Mouse (Mus musculus): Measurements from ENCODE around the gene Zmynd8.

GRCm38 (mm10) chr2:165857841-165858426 lies 40.9 kb downstream of the Zmynd8 start:
- TF ChIP-seq POLR2A (IDR thresholded peaks at IDR 0.05; ENCODE audit: low read depth, low read length) (no peak), CTCF (IDR thresholded peaks at IDR 0.05; ENCODE audit: borderline replicate concordance, insufficient read depth, low read length) (no peak)

Data from embryonic fibroblast, embryonic 13.5 days (primary cell).